Mouse (Mus musculus) brain, embryonic 14.5 days (tissue): ENCODE measurements at regions not wholly inside any gene's neighbourhood (a gene's known extent, or its start where the extent isn't known, plus 50 kb on each side); places are given as distances from the start of the nearest gene placed in this dataset.

Experiments used
- CTCF ChIP-seq: fragments of 200-500 bp; IDR thresholded peaks from 2 replicates; pipeline ENCODE4 v1.5.1; 2012; ENCODE audit warnings: inconsistent platforms, mild to moderate bottlenecking, moderate library complexity, borderline replicate concordance; ENCODE audit not compliant: insufficient read depth, insufficient read length; ENCODE audit errors: extremely low read depth
- POLR2A ChIP-seq: fragments of 200-500 bp; IDR thresholded peaks from 2 replicates; pipeline ENCODE4 v1.6.1; 2012; ENCODE audit warnings: mild to moderate bottlenecking, inconsistent platforms, borderline replicate concordance; ENCODE audit not compliant: poor library complexity, insufficient read depth, insufficient read length, severe bottlenecking; ENCODE audit errors: extremely low read depth

- TF ChIP-seq POLR2A = no peak
- no peak for TF ChIP-seq CTCF
These were observed 124.7 kb downstream of the Rpl14 start for GRCm38 (mm10) chr9:120695966-120696365.
